1 mouse cellular context compared by ENCODE assay signal in genomic region chr11:69072234-69072633, GRCm38 (mm10).
TF ChIP-seq lines count a peak whose summit lies in the region.

No protein-coding gene starts in this region.

TF ChIP-seq in myocyte, 11 proteins besides CTCF, POLR2A, EP300 and RAD21:
- TF ChIP-seq SRF (IDR thresholded peaks at IDR 0.05; ENCODE audit: control insufficient read depth, insufficient read length, low read depth) (no peak), POLR2AphosphoS2 (IDR thresholded peaks at IDR 0.05; ENCODE audit: insufficient read length, low read depth) (no peak), CEBPB (IDR thresholded peaks at IDR 0.05; ENCODE audit: insufficient read depth, poor library complexity, severe bottlenecking) (no peak), MAX (IDR thresholded peaks at IDR 0.05; ENCODE audit: low read depth) (no peak), MYOG (IDR thresholded peaks at IDR 0.05; ENCODE audit: control insufficient read depth in 1 of 3, insufficient read depth in 1 of 3, insufficient read length in 2 of 3, low read depth in 2 of 3) (no peak), TCF3 (IDR thresholded peaks at IDR 0.05; ENCODE audit: insufficient read length, low read depth) (no peak), TCF12 (IDR thresholded peaks at IDR 0.05; ENCODE audit: insufficient read depth, poor library complexity, severe bottlenecking) (no peak), REST (IDR thresholded peaks at IDR 0.05; ENCODE audit: insufficient read depth, insufficient read length) (no peak), USF1 (IDR thresholded peaks at IDR 0.05; ENCODE audit: low read depth) (no peak), MYOD1 (IDR thresholded peaks at IDR 0.05; ENCODE audit: control insufficient read depth in 1 of 3, insufficient read length in 2 of 3, low read depth in 2 of 3) (no peak), E2F4 (IDR thresholded peaks at IDR 0.05; ENCODE audit: insufficient read depth) (no peak)
